Mouse (Mus musculus): ENCODE results near the gene Kcnk6.

DNA sequence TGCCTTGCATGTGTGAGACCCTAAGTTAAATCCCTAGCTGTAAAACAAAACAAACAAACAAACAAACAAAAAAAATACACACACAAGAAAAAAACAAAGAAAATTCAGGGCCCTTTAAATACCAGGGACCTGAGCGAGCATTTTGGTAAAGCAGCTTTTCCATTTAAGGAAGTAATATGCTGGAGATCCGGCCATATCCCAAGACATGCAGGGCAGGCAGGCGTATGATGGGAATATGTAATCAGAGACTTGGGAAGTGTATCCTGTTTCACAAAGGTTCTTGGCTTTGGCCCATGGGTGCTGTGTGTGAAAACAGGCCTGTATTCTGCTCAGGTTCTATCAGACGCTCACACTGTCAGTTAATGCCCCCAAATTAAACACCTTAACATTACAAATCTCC lies 45.2 kb upstream of the Kcnk6 start:
- TF ChIP-seq CTCF (IDR thresholded peaks at IDR 0.05; ENCODE audit: low read depth, low read length) (no peak), POLR2A (IDR thresholded peaks at IDR 0.05; ENCODE audit: extremely low read depth, insufficient read depth, low read length) (no peak)
